Mouse (Mus musculus) myocyte (in vitro differentiated cells): ENCODE data around the gene Pan2. TPM values are rescaled to one million over a fixed set of nuclear protein-coding genes. Genes with fewer than 3 reads are reported as not detected.

Experiments used
- H3K27me3 ChIP-seq: one replicate; pipeline ENCODE4 v1.6.1; 2011; ENCODE audit not compliant: control insufficient read depth, insufficient read depth, insufficient read length
- H3K36me3 ChIP-seq: one replicate; pipeline ENCODE4 v1.6.1; 2011; ENCODE audit not compliant: control insufficient read depth, insufficient read depth
- H3K4me2 ChIP-seq: one replicate; pipeline ENCODE4 v1.6.1; 2011; ENCODE audit warnings: low read depth, control low read depth
- H3K4me3 ChIP-seq: one replicate; pipeline ENCODE4 v1.5.1; 2011; ENCODE audit warnings: mild to moderate bottlenecking, control low read depth, moderate library complexity
- H3K79me2 ChIP-seq: one replicate; pipeline ENCODE4 v1.6.1; 2011; ENCODE audit not compliant: control insufficient read depth, insufficient read depth
- H3ac ChIP-seq: one replicate; pipeline ENCODE4 v1.6.1; 2011; ENCODE audit not compliant: control insufficient read depth, insufficient read length
- CEBPB ChIP-seq: IDR thresholded peaks from 2 replicates; pipeline ENCODE4 v1.6.1; 2011; ENCODE audit warnings: mild to moderate bottlenecking, moderate library complexity; ENCODE audit not compliant: poor library complexity, insufficient read depth, severe bottlenecking
- E2F4 ChIP-seq: IDR thresholded peaks from one replicate; pipeline ENCODE4 v1.6.1; 2011; ENCODE audit warnings: mild to moderate bottlenecking, control low read depth, moderate library complexity; ENCODE audit not compliant: insufficient read depth
- MAX ChIP-seq: IDR thresholded peaks from one replicate; pipeline ENCODE4 v1.6.1; 2011; ENCODE audit warnings: low read depth, mild to moderate bottlenecking, control low read depth
- MYOD1 ChIP-seq, 3 experiments: IDR thresholded peaks; one replicate each; pipeline ENCODE4 v1.6.1; 2011; ENCODE audit warnings: control low read depth in 2 of 3, low read depth in 2 of 3, mild to moderate bottlenecking in 2 of 3, moderate library complexity in 1 of 3; ENCODE audit not compliant: insufficient read length in 2 of 3, control insufficient read depth in 1 of 3
- MYOG ChIP-seq, 3 experiments: IDR thresholded peaks; one replicate each; pipeline ENCODE4 v1.6.1; 2011; ENCODE audit warnings: control low read depth in 2 of 3, low read depth in 2 of 3, mild to moderate bottlenecking in 2 of 3; ENCODE audit not compliant: insufficient read length in 2 of 3, control insufficient read depth in 1 of 3, insufficient read depth in 1 of 3
- POLR2A ChIP-seq: IDR thresholded peaks from one replicate; pipeline ENCODE4 v1.6.1; 2011; ENCODE audit warnings: low read depth, mild to moderate bottlenecking, control low read depth, moderate library complexity; ENCODE audit not compliant: insufficient read length
- POLR2AphosphoS2 ChIP-seq: IDR thresholded peaks from one replicate; pipeline ENCODE4 v1.6.1; 2011; ENCODE audit warnings: low read depth, control low read depth; ENCODE audit not compliant: insufficient read length
- REST ChIP-seq: IDR thresholded peaks from one replicate; pipeline ENCODE4 v1.6.1; 2011; ENCODE audit warnings: mild to moderate bottlenecking, control low read depth, moderate library complexity; ENCODE audit not compliant: insufficient read depth, insufficient read length
- SRF ChIP-seq: IDR thresholded peaks from one replicate; pipeline ENCODE4 v1.6.1; 2011; ENCODE audit warnings: low read depth; ENCODE audit not compliant: control insufficient read depth, insufficient read length
- TCF12 ChIP-seq: IDR thresholded peaks from one replicate; pipeline ENCODE4 v1.6.1; 2011; ENCODE audit warnings: mild to moderate bottlenecking, control low read depth; ENCODE audit not compliant: poor library complexity, insufficient read depth, severe bottlenecking
- TCF3 ChIP-seq: IDR thresholded peaks from one replicate; pipeline ENCODE4 v1.6.1; 2011; ENCODE audit warnings: low read depth, control low read depth; ENCODE audit not compliant: insufficient read length
- USF1 ChIP-seq: IDR thresholded peaks from one replicate; pipeline ENCODE4 v1.6.1; 2011; ENCODE audit warnings: low read depth, mild to moderate bottlenecking, control low read depth, moderate library complexity
- polyA plus RNA-seq: library from polyadenylated mRNA; unstranded; fragments of >200 nt; fragmentation: generic; extraction: Trizol; gene quantifications from one replicate; pipeline ENCODE4 v1.2.1, GENCODE M21; 2012; ENCODE audit warnings: missing spikeins

Gene Pan2
- polyA plus RNA-seq, 1 experiment: 6.2 TPM

DNA sequence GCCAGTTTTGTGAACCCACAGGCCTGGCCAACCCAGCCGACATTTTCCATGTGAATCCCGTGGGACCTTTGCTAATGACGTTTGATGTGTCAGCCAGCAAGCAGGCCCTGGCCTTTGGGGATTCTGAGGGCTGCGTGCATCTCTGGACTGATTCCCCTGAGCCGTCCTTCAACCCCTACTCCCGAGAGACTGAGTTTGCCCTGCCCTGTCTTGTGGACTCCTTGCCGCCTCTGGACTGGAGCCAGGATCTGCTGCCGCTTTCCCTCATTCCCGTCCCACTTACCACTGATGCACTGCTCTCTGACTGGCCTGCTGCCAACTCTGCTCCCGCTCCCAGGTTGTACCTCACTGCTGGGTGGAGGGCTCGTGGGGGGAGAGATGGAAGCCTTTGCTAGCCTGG, 7.0 kb downstream of the Pan2 start:
- no peak for TF ChIP-seq POLR2A
- no peak for TF ChIP-seq MYOD1 (IDR thresholded peaks at IDR 0.05; ENCODE audit: control insufficient read depth in 1 of 3, insufficient read length in 2 of 3, low read depth in 2 of 3)
- no peak for TF ChIP-seq REST
- no peak for TF ChIP-seq USF1
- TF ChIP-seq TCF12: no peak
- TF ChIP-seq E2F4: no peak
- no peak for TF ChIP-seq MYOG (IDR thresholded peaks at IDR 0.05; ENCODE audit: control insufficient read depth in 1 of 3, insufficient read depth in 1 of 3, insufficient read length in 2 of 3, low read depth in 2 of 3)
- TF ChIP-seq TCF3: no peak
- TF ChIP-seq POLR2AphosphoS2: no peak
- no peak for TF ChIP-seq MAX
- TF ChIP-seq SRF: no peak
- no peak for TF ChIP-seq CEBPB
- Histone ChIP-seq H3K4me3 (no peak overlapping the region), H3K4me2 (no peak overlapping the region), H3K27me3 (no peaks in the 10 kb centered on the region), H3K79me2 (no peaks in the 10 kb centered on the region), H3K36me3 (peaks cover 19% of the 10 kb centered on the region), H3ac (no peak overlapping the region)

GRCm38 (mm10) chr10:128310902-128311301, 7.8 kb downstream of the Pan2 start:
- Histone ChIP-seq H3K4me3 (no peak overlapping the region), H3K4me2 (no peak overlapping the region), H3K27me3 (no peaks in the 10 kb centered on the region), H3K36me3 (peaks cover 24% of the 10 kb centered on the region), H3K79me2 (no peaks in the 10 kb centered on the region), H3ac (no peak overlapping the region)
- TF ChIP-seq CEBPB: no peak
- no peak for TF ChIP-seq E2F4
- TF ChIP-seq TCF3: no peak
- TF ChIP-seq USF1: no peak
- no peak for TF ChIP-seq MYOD1 (IDR thresholded peaks at IDR 0.05; ENCODE audit: control insufficient read depth in 1 of 3, insufficient read length in 2 of 3, low read depth in 2 of 3)
- TF ChIP-seq SRF: no peak
- TF ChIP-seq POLR2A: no peak
- TF ChIP-seq MYOG (IDR thresholded peaks at IDR 0.05; ENCODE audit: control insufficient read depth in 1 of 3, insufficient read depth in 1 of 3, insufficient read length in 2 of 3, low read depth in 2 of 3): no peak
- TF ChIP-seq TCF12: no peak
- TF ChIP-seq MAX: no peak
- TF ChIP-seq REST: no peak
- TF ChIP-seq POLR2AphosphoS2: no peak

GRCm38 (mm10) chr10:128315578-128315977, 12.4 kb downstream of the Pan2 start:
- Histone ChIP-seq H3ac (no peak overlapping the region), H3K79me2 (no peaks in the 10 kb centered on the region), H3K4me2 (no peak overlapping the region), H3K27me3 (no peaks in the 10 kb centered on the region), H3K36me3 (peaks cover 41% of the 10 kb centered on the region), H3K4me3 (no peak overlapping the region)
- TF ChIP-seq MYOG (IDR thresholded peaks at IDR 0.05; ENCODE audit: control insufficient read depth in 1 of 3, insufficient read depth in 1 of 3, insufficient read length in 2 of 3, low read depth in 2 of 3): no peak
- TF ChIP-seq TCF12: no peak

- Histone ChIP-seq H3K4me3 (peak overlapping the region; percentile 95), H3K36me3 (peaks cover 31% of the 10 kb centered on the region), H3ac (peak overlapping the region; percentile 88), H3K27me3 (no peaks in the 10 kb centered on the region), H3K4me2 (peak overlapping the region; percentile 83), H3K79me2 (peaks cover 26% of the 10 kb centered on the region)
- TF ChIP-seq SRF (no peak), MYOG (IDR thresholded peaks at IDR 0.05; ENCODE audit: control insufficient read depth in 1 of 3, insufficient read depth in 1 of 3, insufficient read length in 2 of 3, low read depth in 2 of 3) (no peak), REST (no peak), TCF3 (no peak), MYOD1 (IDR thresholded peaks at IDR 0.05; ENCODE audit: control insufficient read depth in 1 of 3, insufficient read length in 2 of 3, low read depth in 2 of 3) (no peak), TCF12 (no peak), CEBPB (no peak), POLR2AphosphoS2 (no peak), USF1 (no peak), MAX (no peak), E2F4 (no peak), POLR2A (no peak)
These were observed 18.5 kb downstream of the Pan2 start for GRCm38 (mm10) chr10:128321641-128322040.
